21 mouse cellular contexts compared by ENCODE assay signal in the genomic region with DNA sequence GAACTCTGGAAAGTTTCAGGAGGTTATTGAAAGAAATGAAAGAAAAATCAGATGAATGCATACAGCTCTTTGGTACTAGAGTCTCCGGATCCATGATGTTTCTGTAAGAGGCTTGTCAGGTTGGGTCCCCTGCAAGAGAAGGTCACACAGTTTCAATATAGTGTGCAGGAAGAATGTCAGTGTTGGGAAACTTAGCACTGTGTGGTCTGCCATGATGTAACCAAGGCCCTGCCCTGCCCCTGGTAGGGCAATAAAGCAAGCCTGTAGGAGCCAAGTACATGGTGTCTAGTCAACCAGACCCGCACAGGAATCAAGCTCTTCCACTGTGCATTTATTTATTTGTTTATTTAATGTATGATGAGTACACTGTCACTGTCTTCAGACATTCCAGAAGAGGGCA. TPM values are rescaled to one million over a fixed set of nuclear protein-coding genes. Genes with fewer than 3 reads are reported as not detected.
DNase-seq lines count a peak whose midpoint lies in the region; ATAC-seq and TF ChIP-seq lines count a peak whose summit lies in the region.
"Had no signal": no experiment of that assay in that cellular context is flagged by ENCODE, and none has a peak within 500 bp of the region (broad histone marks: within the 10 kb centered on the region; RNA-seq: fewer than 3 reads in every experiment).

No protein-coding gene starts in this region.

- H3K27ac ChIP-seq in heart, embryonic 11.5 days (ENCODE audit: low read depth, low read length), result no peak overlapping the region
- H3K27ac ChIP-seq in lung, postnatal 0 days (ENCODE audit: low read length), result no peak overlapping the region
- H3K27ac ChIP-seq: embryonic facial prominence, embryonic 10.5 days; embryonic facial prominence, embryonic 12.5 days; forebrain, embryonic 13.5 days; forebrain, embryonic 15.5 days had no signal

- DNase-seq in heart, adult 11 months, result peak; percentile 51
- peak; percentile 4 for DNase-seq in lung, postnatal 0 days (ENCODE audit: low spot score)
- DNase-seq in lung, postnatal 25 days (ENCODE audit: low spot score), result no peak
- DNase-seq: adrenal gland, adult 2 months; adrenal gland, postnatal 10 days; adrenal gland, postnatal 25 days; B cell, adult 2 months; cerebellum, adult 11 months; cerebellum, adult 18-20 months; cerebellum, adult 9-10 months; cerebellum, postnatal 10 days; cerebellum, postnatal 25 days had no signal

- H3K9me3 ChIP-seq in heart, embryonic 11.5 days (replicated peaks; ENCODE audit: control insufficient read depth, low read length), result no peaks in the 10 kb centered on the region; the same call in 1 of the 2 replicates
- no peaks in the 10 kb centered on the region for H3K9me3 ChIP-seq in lung, postnatal 0 days (ENCODE audit: low read length)
- H3K9me3 ChIP-seq: embryonic facial prominence, embryonic 10.5 days; embryonic facial prominence, embryonic 12.5 days; forebrain, embryonic 13.5 days; forebrain, embryonic 15.5 days had no signal

- peaks cover 11% of the 10 kb centered on the region for H3K27me3 ChIP-seq in heart, embryonic 11.5 days (ENCODE audit: control insufficient read depth, insufficient read depth, low read length)
- H3K27me3 ChIP-seq in lung, postnatal 0 days (replicated peaks; ENCODE audit: insufficient read depth, low read length), result no peaks in the 10 kb centered on the region
- H3K27me3 ChIP-seq: forebrain, embryonic 13.5 days; forebrain, embryonic 15.5 days had no signal

- no peak for TF ChIP-seq CTCF in lung, postnatal 0 days (IDR thresholded peaks at IDR 0.05)

- TF ChIP-seq EP300 in lung, postnatal 0 days (IDR thresholded peaks at IDR 0.05), result no peak

- H3K36me3 ChIP-seq in heart, embryonic 11.5 days (ENCODE audit: control insufficient read depth, insufficient read depth, low read length), result no peaks in the 10 kb centered on the region
- H3K36me3 ChIP-seq in lung, postnatal 0 days (ENCODE audit: insufficient read depth, low read length), result no peaks in the 10 kb centered on the region
- H3K36me3 ChIP-seq: embryonic facial prominence, embryonic 10.5 days; embryonic facial prominence, embryonic 12.5 days; forebrain, embryonic 15.5 days had no signal

- no peak overlapping the region for H3K4me3 ChIP-seq in heart, embryonic 11.5 days (ENCODE audit: low read depth, low read length)
- no peak overlapping the region for H3K4me3 ChIP-seq in lung, postnatal 0 days (ENCODE audit: low read depth, low read length)
- H3K4me3 ChIP-seq: embryonic facial prominence, embryonic 10.5 days; embryonic facial prominence, embryonic 12.5 days; forebrain, embryonic 13.5 days; forebrain, embryonic 15.5 days had no signal

- H3K4me2 ChIP-seq in heart, embryonic 11.5 days, result no peak overlapping the region
- H3K4me2 ChIP-seq in lung, postnatal 0 days (replicated peaks; ENCODE audit: low read depth, low read length), result no peak overlapping the region
- H3K4me2 ChIP-seq: embryonic facial prominence, embryonic 12.5 days; forebrain, embryonic 13.5 days; forebrain, embryonic 15.5 days had no signal

- no peaks in the 10 kb centered on the region for H3K4me1 ChIP-seq in heart, embryonic 11.5 days (ENCODE audit: control insufficient read depth, insufficient read depth, low read length)
- no peaks in the 10 kb centered on the region for H3K4me1 ChIP-seq in lung, postnatal 0 days (ENCODE audit: insufficient read depth, low read depth, low read length)
- H3K4me1 ChIP-seq: embryonic facial prominence, embryonic 10.5 days; embryonic facial prominence, embryonic 12.5 days had no signal

- WGBS in heart, embryonic 11.5 days (ENCODE audit: insufficient replicate concordance), result 82% methylated on average over 2 of the region's 2 CpGs
- WGBS in lung, postnatal 0 days, result 76% methylated on average over 2 of the region's 2 CpGs

- no peak overlapping the region for H3K9ac ChIP-seq in heart, embryonic 11.5 days (ENCODE audit: low read depth, low read length)
- no peak overlapping the region for H3K9ac ChIP-seq in lung, postnatal 0 days (replicated peaks; ENCODE audit: low read depth)
- H3K9ac ChIP-seq: embryonic facial prominence, embryonic 12.5 days; forebrain, embryonic 13.5 days; forebrain, embryonic 15.5 days had no signal

- no peak for ATAC-seq in heart, embryonic 11.5 days (replicated peaks; ENCODE audit: insufficient number of reproducible peaks, low FRiP score, low TSS enrichment)
- ATAC-seq in lung, postnatal 0 days, result no peak
- ATAC-seq in granulocyte monocyte progenitor cell, adult 5-6 weeks (replicated peaks; ENCODE audit: poor library complexity, severe bottlenecking), result peak; percentile 69
- ATAC-seq in megakaryocyte progenitor cell, adult 5-6 weeks (replicated peaks; ENCODE audit: poor library complexity), result peak; percentile 70
- no peak for ATAC-seq in CD4-positive, CD25-positive, alpha-beta regulatory T cell, adult 4 months
- ATAC-seq: forebrain, embryonic 13.5 days; forebrain, embryonic 15.5 days had no signal

RNA-seq across cellular contexts. Expression of a gene that starts 5.4 kb away (rescaled TPM):
- 0.07 and 0.09 TPM in 2 replicates for polyA plus RNA-seq in heart, embryonic 11.5 days (2014; fragmentation: Nextera tagmentation; extraction: Ambion mirVana)
- 0.04 TPM in 1 of 2 replicates, not detected in the other for polyA plus RNA-seq in lung, postnatal 0 days (2015; fragmentation: Nextera tagmentation; extraction: Ambion mirVana)
- total RNA-seq in granulocyte monocyte progenitor cell, adult 5-6 weeks (2014; fragmentation: Nextera tagmentation), result not detected in 2 replicates
- total RNA-seq in granulocyte monocyte progenitor cell, adult 5-6 weeks (2017), result not detected in 2 replicates
- total RNA-seq in megakaryocyte progenitor cell, adult 5-6 weeks (2015), result not detected in 2 replicates
- not detected in 2 replicates for total RNA-seq in megakaryocyte progenitor cell, adult 5-6 weeks (2017)
- not detected for polyA plus RNA-seq in CD4-positive, CD25-positive, alpha-beta regulatory T cell, adult 4 months (2017; shearing (Covaris generic))
- total RNA-seq: MEL had no signal

Comparison
In these comparisons a context has a peak if more than half of its experiments do, and no peak if none do; other contexts are left out.
1. ATAC-seq: peak in granulocyte monocyte progenitor cell, adult 5-6 weeks (single experiment) and megakaryocyte progenitor cell, adult 5-6 weeks (single experiment); none in heart, embryonic 11.5 days (single experiment), lung, postnatal 0 days (single experiment) and CD4-positive, CD25-positive, alpha-beta regulatory T cell, adult 4 months (single experiment).